ENCODE assay signal across 7 mouse cellular contexts in genomic region chr3:32616006-32616330, GRCm38 (mm10). TPM values are rescaled to one million over a fixed set of nuclear protein-coding genes. Genes with fewer than 3 reads are reported as not detected.
DNase-seq lines count a peak whose midpoint lies in the region; ATAC-seq and TF ChIP-seq lines count a peak whose summit lies in the region.

No protein-coding gene starts in this region.

- no peak for TF ChIP-seq POLR2A in limb, embryonic 14.5 days (IDR thresholded peaks at IDR 0.05; ENCODE audit: borderline replicate concordance, extremely low read depth, insufficient read depth, insufficient read length)

- H3K27me3 ChIP-seq in megakaryocyte, embryonic 14.5 days (replicated peaks) = peaks cover 13% of the 10 kb centered on the region
- H3K27me3 ChIP-seq in forebrain, embryonic 10.5 days (ENCODE audit: poor library complexity, severe bottlenecking) = peaks cover 14% of the 10 kb centered on the region; the same call in 1 of the 2 replicates
- no peaks in the 10 kb centered on the region for H3K27me3 ChIP-seq in limb, embryonic 14.5 days (ENCODE audit: control insufficient read depth, insufficient read depth, low read length)
- no peaks in the 10 kb centered on the region for H3K27me3 ChIP-seq in stomach, embryonic 15.5 days (replicated peaks)

- no peak for DNase-seq in forebrain, embryonic 10.5 days (ENCODE audit: extremely low spot score, low spot score)
- peak; percentile 5 for DNase-seq in limb, embryonic 14.5 days (ENCODE audit: low spot score)
- DNase-seq in layer of hippocampus, postnatal 10 days (ENCODE audit: low spot score in 2 of 2) = no peak

- H3K27ac ChIP-seq in forebrain, embryonic 10.5 days = peak overlapping the region; percentile 88
- peak overlapping the region; percentile 55; the same call in 1 of the 2 replicates for H3K27ac ChIP-seq in limb, embryonic 14.5 days (replicated peaks; ENCODE audit: low read depth, low read length)
- H3K27ac ChIP-seq in stomach, embryonic 15.5 days = peak overlapping the region; percentile 71; the same call in 1 of the 2 replicates

- H3K9ac ChIP-seq in limb, embryonic 14.5 days (ENCODE audit: low read depth, low read length, severe bottlenecking) = peak overlapping the region; percentile 77
- peak overlapping the region; percentile 46 for H3K9ac ChIP-seq in stomach, embryonic 15.5 days

- no peak for ATAC-seq in megakaryocyte, adult 5-6 weeks (ENCODE audit: poor library complexity, severe bottlenecking)
- ATAC-seq in limb, embryonic 14.5 days (ENCODE audit: low FRiP score, low read depth) = no peak
- no peak for ATAC-seq in stomach, embryonic 15.5 days (ENCODE audit: insufficient read depth, low FRiP score, low read depth)
- no peak for ATAC-seq in granulocyte monocyte progenitor cell, adult 5-6 weeks (replicated peaks; ENCODE audit: poor library complexity, severe bottlenecking)

- H3K36me3 ChIP-seq in megakaryocyte, embryonic 14.5 days (replicated peaks; ENCODE audit: low read length) = peaks cover 7% of the 10 kb centered on the region
- H3K36me3 ChIP-seq in forebrain, embryonic 10.5 days (replicated peaks) = no peaks in the 10 kb centered on the region; the same call in 1 of the 2 replicates
- no peaks in the 10 kb centered on the region for H3K36me3 ChIP-seq in limb, embryonic 14.5 days (ENCODE audit: control insufficient read depth, insufficient read depth, low read length)
- H3K36me3 ChIP-seq in stomach, embryonic 15.5 days = no peaks in the 10 kb centered on the region

- H3K4me1 ChIP-seq in megakaryocyte, embryonic 14.5 days = peaks cover 52% of the 10 kb centered on the region
- peaks cover 18% of the 10 kb centered on the region for H3K4me1 ChIP-seq in forebrain, embryonic 10.5 days
- H3K4me1 ChIP-seq in limb, embryonic 14.5 days (ENCODE audit: control insufficient read depth, insufficient read depth, low read length) = peaks cover 4% of the 10 kb centered on the region
- H3K4me1 ChIP-seq in stomach, embryonic 15.5 days = no peaks in the 10 kb centered on the region

- peak overlapping the region; percentile 94 for H3K4me3 ChIP-seq in megakaryocyte, embryonic 14.5 days (replicated peaks)
- H3K4me3 ChIP-seq in forebrain, embryonic 10.5 days = peak overlapping the region; percentile 78
- peak overlapping the region; percentile 65 for H3K4me3 ChIP-seq in limb, embryonic 14.5 days (replicated peaks; ENCODE audit: low read length)
- H3K4me3 ChIP-seq in stomach, embryonic 15.5 days (replicated peaks) = peak overlapping the region; percentile 64

- WGBS in forebrain, embryonic 10.5 days = 13% methylated on average over 14 of the region's 14 CpGs
- 21% methylated on average over 13 of the region's 14 CpGs for WGBS in limb, embryonic 14.5 days
- WGBS in stomach, embryonic 15.5 days = 18% methylated on average over 5 of the region's 14 CpGs

- H3K9me3 ChIP-seq in megakaryocyte, embryonic 14.5 days = peaks cover 6% of the 10 kb centered on the region; the same call in 1 of the 2 replicates
- H3K9me3 ChIP-seq in forebrain, embryonic 10.5 days = no peaks in the 10 kb centered on the region; the same call in 1 of the 2 replicates
- no peaks in the 10 kb centered on the region for H3K9me3 ChIP-seq in limb, embryonic 14.5 days (ENCODE audit: control insufficient read depth, low read length)
- H3K9me3 ChIP-seq in stomach, embryonic 15.5 days = no peaks in the 10 kb centered on the region

- peak overlapping the region; percentile 50 for H3K4me2 ChIP-seq in limb, embryonic 14.5 days (replicated peaks; ENCODE audit: low read depth, low read length, severe bottlenecking)
- H3K4me2 ChIP-seq in stomach, embryonic 15.5 days = peak overlapping the region; percentile 69

RNA-seq across cellular contexts. Expression of gene Gnb4, which starts 0.4 kb away (rescaled TPM):
- 0.63 TPM in 1 of 2 replicates, not detected in the other for polyA plus RNA-seq in megakaryocyte, embryonic 14.5 days (2012; ENCODE audit: insufficient read depth, low replicate concordance)
- total RNA-seq in megakaryocyte, adult 5-6 weeks (2015) = 1.8 and 2.7 TPM in 2 replicates
- 2.0 and 5.2 TPM in 2 replicates for total RNA-seq in megakaryocyte, adult 5-6 weeks (2017)
- 36.7 and 38.4 TPM in 2 replicates for polyA plus RNA-seq in forebrain, embryonic 10.5 days (2016; fragmentation: Nextera tagmentation; extraction: Ambion mirVana)
- 70.3 and 97.8 TPM in 2 replicates for polyA plus RNA-seq in limb, embryonic 14.5 days (2012; rRNA removed)
- 78.0 and 84.9 TPM in 2 replicates for polyA plus RNA-seq in limb, embryonic 14.5 days (2014; fragmentation: Nextera tagmentation; extraction: Ambion mirVana)
- 62.3 and 69.6 TPM in 2 replicates for polyA plus RNA-seq in stomach, embryonic 15.5 days (2015; fragmentation: Nextera tagmentation; extraction: Ambion mirVana)
- 3.8 and 5.4 TPM in 2 replicates for total RNA-seq in granulocyte monocyte progenitor cell, adult 5-6 weeks (2014; fragmentation: Nextera tagmentation)
- 1.7 and 4.4 TPM in 2 replicates for total RNA-seq in granulocyte monocyte progenitor cell, adult 5-6 weeks (2017)
- 10 to 100 TPM; 63.5 to 66.6 TPM for total RNA-seq in layer of hippocampus, postnatal 10 days (2021)

Comparison
In these comparisons a context has a peak if more than half of its experiments do, and no peak if none do; other contexts are left out.
1. RNA of gene Gnb4, which starts 0.4 kb away (polyA plus RNA-seq): 70.3 to 97.8 TPM in limb, embryonic 14.5 days, 62.3 to 69.6 TPM in stomach, embryonic 15.5 days and 36.7 to 38.4 TPM in forebrain, embryonic 10.5 days; 0.63 TPM in megakaryocyte, embryonic 14.5 days; every median in the first group is over 10 times any median in the second.
2. Peak in every context shown above with its lines, with median percentiles within 50 percentile points of each other: H3K4me3 ChIP-seq and H3K27ac ChIP-seq.